Mouse (Mus musculus): ENCODE data around the gene Rnasek.
A peak's percentile ranks its signal among the peaks of the same experiment; 100 is the strongest.

GRCm38 (mm10) chr11:70237457-70238167 is 2.0 kb downstream of the Rnasek start, which contains the start of gene 0610010K14Rik:
- TF ChIP-seq CTCF (IDR thresholded peaks at IDR 0.05; ENCODE audit: borderline replicate concordance, extremely low read depth, insufficient read depth, insufficient read length) (peak; percentile 55; the same call in 1 of the 2 replicates), POLR2A (IDR thresholded peaks at IDR 0.05; ENCODE audit: borderline replicate concordance, extremely low read depth, insufficient read depth, insufficient read length, poor library complexity, severe bottlenecking) (peak; percentile 82; the same call in 1 of the 2 replicates)
